Mouse (Mus musculus) embryonic fibroblast, embryonic 13.5 days (primary cell): ENCODE results near the gene Tcp10b.
"Not testable (repeated sequence)": the region's sequence is repeated elsewhere in the genome, so short reads cannot be mapped to it uniquely, and the experiment has no call there.

Source experiments
- CTCF ChIP-seq: IDR thresholded peaks from 2 replicates; pipeline ENCODE4 v1.5.1; 2011; ENCODE audit warnings: mild to moderate bottlenecking, control low read depth, low read length, moderate library complexity, borderline replicate concordance; ENCODE audit not compliant: insufficient read depth
- POLR2A ChIP-seq: IDR thresholded peaks from 2 replicates; pipeline ENCODE4 v1.6.1; 2011; ENCODE audit warnings: low read depth, mild to moderate bottlenecking, control low read depth, low read length, moderate library complexity

GRCm38 (mm10) chr17:13123308-13124038, 62.6 kb downstream of the Tcp10b start:
- TF ChIP-seq POLR2A, CTCF: not testable (repeated sequence)
